Mouse (Mus musculus) liver, embryonic 18 days (tissue): Measurements from ENCODE around the gene Agt. TPM values are rescaled to one million over a fixed set of nuclear protein-coding genes. Genes with fewer than 3 reads are reported as not detected.

Experiments
- polyA plus RNA-seq: library from polyadenylated mRNA; depleted of rRNA; stranded (reverse); fragments of >200 nt; gene quantifications from 2 replicates; pipeline ENCODE4 v1.2.3, GENCODE M21; 2012; rRNA removed

Gene Agt
- 479 and 482 TPM in 2 replicates for polyA plus RNA-seq

GRCm38 (mm10) chr8:124569593-124569992, at the start of gene Agt:
Gene Agt (minus strand): TSS chr8:124569706.

DNA sequence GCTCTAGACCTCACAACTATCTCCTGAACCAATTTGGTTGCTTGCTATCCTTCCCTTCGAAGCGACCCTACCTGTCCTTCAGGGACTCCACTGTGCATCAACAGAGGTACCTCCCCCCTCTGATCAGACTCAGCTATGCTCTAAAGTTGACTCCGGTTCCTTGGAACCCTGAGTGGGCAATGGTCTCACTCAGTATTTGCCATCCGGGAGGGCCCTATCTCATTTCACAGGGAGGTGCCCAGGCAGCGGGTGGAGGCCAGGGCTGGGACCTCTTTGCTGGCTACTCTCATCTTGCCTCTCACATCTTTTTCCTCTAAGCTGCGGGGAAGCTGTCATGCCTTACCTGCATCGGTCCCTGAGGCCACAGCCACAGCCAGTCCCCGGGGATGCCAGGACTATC, 6.3 kb upstream of the Agt start, which contains the start of gene Capn9:
Capn9 (plus strand) TSS at position 301 of the 400 bp plus-strand sequence.

GRCm38 (mm10) chr8:124520249-124521080, 49.0 kb downstream of the Agt start, which contains the start of gene Cog2:
Gene Cog2 (plus strand): TSS chr8:124520767.

Other genes with a start within 250 kb of the Agt start
- gene Pgbd5, start 130.0 kb downstream of the Agt start, polyA plus RNA-seq = 0.24 and 0.43 TPM in 2 replicates
- 9.4 and 9.9 TPM in 2 replicates for gene Cog2, start 48.9 kb downstream of the Agt start, polyA plus RNA-seq
- 0.01 and 0.02 TPM in 2 replicates for gene Capn9, start 6.4 kb upstream of the Agt start, polyA plus RNA-seq
- 8.0 and 8.3 TPM in 2 replicates for gene 2310022B05Rik, start 93.7 kb upstream of the Agt start, polyA plus RNA-seq
- 9.5 and 10.0 TPM in 2 replicates for gene Ttc13, start 152.3 kb upstream of the Agt start, polyA plus RNA-seq
- 4.8 and 4.9 TPM in 2 replicates for gene Arv1, start 152.4 kb upstream of the Agt start, polyA plus RNA-seq
- 3.0 and 3.6 TPM in 2 replicates for gene Fam89a, start 182.1 kb upstream of the Agt start, polyA plus RNA-seq
- gene Trim67, start 223.4 kb upstream of the Agt start, polyA plus RNA-seq = 0.01 TPM in 2 replicates